Mouse (Mus musculus) layer of hippocampus, postnatal 36 days (tissue): ENCODE results near the gene Vmn2r39. TPM values are rescaled to one million over a fixed set of nuclear protein-coding genes. Genes with fewer than 3 reads are reported as not detected.
"Not testable (repeated sequence)": the region's sequence is repeated elsewhere in the genome, so short reads cannot be mapped to it uniquely, and the experiment has no call there.

Source experiments
- DNase-seq, 2 experiments: peaks; one replicate each; pipeline ENCODE4 v3.0.0; 2022
- total RNA-seq, 2 experiments: library from RNA; stranded (reverse); gene quantifications; 2 replicates each; pipeline ENCODE4 v1.2.3; 2021

Vmn2r39 gene
- total RNA-seq: not detected

- not testable (repeated sequence) for DNase-seq
Measured at GRCm38 (mm10) chr7:9030698-9031097, at the start of gene Vmn2r39. Gene Vmn2r39 (minus strand): TSS chr7:9030798.

GRCm38 (mm10) chr7:9065353-9065752, 34.8 kb upstream of the Vmn2r39 start:
- not testable (repeated sequence) for DNase-seq

Other genes with a start within 250 kb of the Vmn2r39 start
- gene Vmn2r40, start 99.4 kb downstream of the Vmn2r39 start, total RNA-seq: not detected
- gene Vmn2r38, start 67.1 kb upstream of the Vmn2r39 start, total RNA-seq: not detected
- gene Vmn2r37, start 192.9 kb upstream of the Vmn2r39 start, total RNA-seq: not detected